Mouse (Mus musculus) heart, embryonic 15.5 days (tissue): ENCODE measurements around the gene Fkbp9. TPM values are rescaled to one million over a fixed set of nuclear protein-coding genes. Genes with fewer than 3 reads are reported as not detected.
"Not testable (repeated sequence)": the region's sequence is repeated elsewhere in the genome, so short reads cannot be mapped to it uniquely, and the experiment has no call there.

ENCODE experiments used
- ATAC-seq: fragments of 200-750 bp; cut with Nextera tagmentation; replicated peaks from 2 replicates; pipeline ENCODE4 v1.8.0; 2017; ENCODE audit warnings: low read depth, moderate TSS enrichment; ENCODE audit not compliant: insufficient number of reproducible peaks, insufficient read depth, low FRiP score
- H3K27ac ChIP-seq: fragments of 300-500 bp; sonication (generic); 2 replicates; pipeline ENCODE4 v1.5.1; 2015; ENCODE audit warnings: mild to moderate bottlenecking, inconsistent platforms
- H3K27me3 ChIP-seq: fragments of 300-500 bp; sonication (generic); 2 replicates; pipeline ENCODE4 v1.6.1; 2015; ENCODE audit warnings: inconsistent platforms
- H3K36me3 ChIP-seq: fragments of 300-500 bp; sonication (generic); 2 replicates; pipeline ENCODE4 v1.6.1; 2015; ENCODE audit warnings: mild to moderate bottlenecking, inconsistent platforms
- H3K4me1 ChIP-seq: fragments of 300-500 bp; sonication (generic); replicated peaks from 2 replicates; pipeline ENCODE4 v1.6.1; 2015; ENCODE audit warnings: inconsistent platforms
- H3K4me2 ChIP-seq: fragments of 300-500 bp; sonication (generic); 2 replicates; pipeline ENCODE4 v1.6.1; 2015; ENCODE audit warnings: inconsistent platforms, mild to moderate bottlenecking, moderate library complexity
- H3K4me3 ChIP-seq: fragments of 300-500 bp; sonication (generic); 2 replicates; pipeline ENCODE4 v1.5.1; 2015; ENCODE audit warnings: mild to moderate bottlenecking, inconsistent platforms
- H3K9ac ChIP-seq: fragments of 300-500 bp; sonication (generic); 2 replicates; pipeline ENCODE4 v1.6.1; 2015; ENCODE audit warnings: mild to moderate bottlenecking, inconsistent platforms
- H3K9me3 ChIP-seq: fragments of 300-500 bp; sonication (generic); replicated peaks from 2 replicates; pipeline ENCODE4 v1.6.1; 2016; ENCODE audit warnings: inconsistent platforms
- WGBS: fragments of 180-500 bp; shearing (Covaris S2); methylation state at CpG from one replicate; pipeline ENCODE4 v1.1.7; 2015; ENCODE audit warnings: mixed read lengths; 5-methylcytosine and 5-hydroxymethylcytosine counted together
- polyA plus RNA-seq: library from polyadenylated mRNA; unstranded; fragments of >200 nt; fragmentation: Nextera tagmentation; extraction: Ambion mirVana; gene quantifications from 2 replicates; pipeline ENCODE4 v1.2.1, GENCODE M21; 2015

Gene Fkbp9
- polyA plus RNA-seq, 1 experiment from 2014 or later: 129 TPM

GRCm38 (mm10) chr6:56843229-56843628 is 11.4 kb downstream of the Fkbp9 start:
- H3K9me3 ChIP-seq: no peaks in the 10 kb centered on the region
- no peak overlapping the region for H3K27ac ChIP-seq
- no peaks in the 10 kb centered on the region; the same call in 1 of the 2 replicates for H3K4me1 ChIP-seq
- no peak overlapping the region for H3K9ac ChIP-seq
- no peak overlapping the region for H3K4me3 ChIP-seq
- no peak for ATAC-seq
- 85% methylated on average over 3 of the region's 3 CpGs for WGBS
- H3K4me2 ChIP-seq: no peak overlapping the region
- H3K27me3 ChIP-seq: no peaks in the 10 kb centered on the region
- no peaks in the 10 kb centered on the region for H3K36me3 ChIP-seq

GRCm38 (mm10) chr6:56844365-56844764 is 12.5 kb downstream of the Fkbp9 start:
- WGBS: 64% methylated on average over 2 of the region's 2 CpGs
- no peak overlapping the region for H3K9ac ChIP-seq
- no peaks in the 10 kb centered on the region for H3K27me3 ChIP-seq
- H3K27ac ChIP-seq: no peak overlapping the region
- H3K4me2 ChIP-seq: no peak overlapping the region
- H3K9me3 ChIP-seq: no peaks in the 10 kb centered on the region
- H3K36me3 ChIP-seq: no peaks in the 10 kb centered on the region
- peaks cover 3% of the 10 kb centered on the region; the same call in 1 of the 2 replicates for H3K4me1 ChIP-seq
- no peak overlapping the region for H3K4me3 ChIP-seq
- no peak for ATAC-seq

GRCm38 (mm10) chr6:56848974-56849373 is 17.1 kb downstream of the Fkbp9 start:
- Histone ChIP-seq H3K36me3 (peaks cover 21% of the 10 kb centered on the region), H3K9me3 (no peaks in the 10 kb centered on the region), H3K27me3 (no peaks in the 10 kb centered on the region), H3K4me3 (no peak overlapping the region), H3K27ac (no peak overlapping the region), H3K4me2 (no peak overlapping the region), H3K9ac (no peak overlapping the region), H3K4me1 (peaks cover 6% of the 10 kb centered on the region; the same call in 1 of the 2 replicates)
- WGBS: 72% methylated on average over 3 of the region's 3 CpGs
- ATAC-seq: no peak

GRCm38 (mm10) chr6:56850315-56850714 is 18.5 kb downstream of the Fkbp9 start:
- Histone ChIP-seq H3K36me3 (peaks cover 28% of the 10 kb centered on the region), H3K27me3 (no peaks in the 10 kb centered on the region), H3K27ac (no peak overlapping the region), H3K9ac (no peak overlapping the region), H3K4me2 (no peak overlapping the region), H3K9me3 (no peaks in the 10 kb centered on the region), H3K4me3 (no peak overlapping the region), H3K4me1 (peaks cover 6% of the 10 kb centered on the region; the same call in 1 of the 2 replicates)
- WGBS: 55% methylated on average over 7 of the region's 7 CpGs
- ATAC-seq: no peak

GRCm38 (mm10) chr6:56854803-56855202 is 22.9 kb downstream of the Fkbp9 start:
- Histone ChIP-seq H3K27ac (no peak overlapping the region), H3K9ac (no peak overlapping the region), H3K4me1 (0 out of 2 replicates have a peak, but pooled peaks cover 3% of the 10 kb centered on the region), H3K4me3 (no peak overlapping the region), H3K27me3 (no peaks in the 10 kb centered on the region), H3K36me3 (peaks cover 41% of the 10 kb centered on the region), H3K9me3 (no peaks in the 10 kb centered on the region), H3K4me2 (no peak overlapping the region)
- WGBS: 95% methylated on average over 8 of the region's 8 CpGs
- no peak for ATAC-seq

- Histone ChIP-seq H3K36me3 (peaks cover 44% of the 10 kb centered on the region), H3K27ac (no peak overlapping the region), H3K27me3 (no peaks in the 10 kb centered on the region), H3K4me3 (no peak overlapping the region), H3K4me1 (no peaks in the 10 kb centered on the region; the same call in 1 of the 2 replicates), H3K9ac (no peak overlapping the region), H3K9me3 (no peaks in the 10 kb centered on the region), H3K4me2 (no peak overlapping the region)
- no peak for ATAC-seq
- WGBS: 83% methylated on average over 5 of the region's 5 CpGs
These were observed 24.9 kb downstream of the Fkbp9 start for GRCm38 (mm10) chr6:56856748-56857147.

GRCm38 (mm10) chr6:56860205-56860848 is 28.5 kb downstream of the Fkbp9 start:
- WGBS: 81% methylated on average over 8 of the region's 8 CpGs
- Histone ChIP-seq H3K36me3 (peaks cover 34% of the 10 kb centered on the region), H3K9me3 (no peaks in the 10 kb centered on the region)

GRCm38 (mm10) chr6:56866899-56867298 is 35.0 kb downstream of the Fkbp9 start:
- H3K4me3 ChIP-seq, H3K27me3 ChIP-seq, H3K27ac ChIP-seq, H3K9ac ChIP-seq, H3K9me3 ChIP-seq, ATAC-seq, H3K4me2 ChIP-seq, H3K4me1 ChIP-seq: not testable (repeated sequence)
- H3K36me3 ChIP-seq: peaks cover 13% of the 10 kb centered on the region
- WGBS: 92% methylated on average over 1 of the region's 1 CpGs

More at GRCm38 (mm10) chr6:56860205-56860848, 28.5 kb downstream of the Fkbp9 start:
- H3K27ac ChIP-seq: no peak overlapping the region
- no peak overlapping the region for H3K9ac ChIP-seq
- no peak overlapping the region for H3K4me3 ChIP-seq
- H3K4me1 ChIP-seq: no peaks in the 10 kb centered on the region; the same call in 1 of the 2 replicates
- ATAC-seq: no peak
- H3K4me2 ChIP-seq: no peak overlapping the region
- H3K27me3 ChIP-seq: no peaks in the 10 kb centered on the region

- 60% methylated on average over 8 of the region's 8 CpGs for WGBS
- Histone ChIP-seq H3K27me3 (no peaks in the 10 kb centered on the region), H3K27ac (no peak overlapping the region), H3K9me3 (no peaks in the 10 kb centered on the region), H3K36me3 (peaks cover 4% of the 10 kb centered on the region), H3K4me3 (no peak overlapping the region), H3K4me2 (no peak overlapping the region), H3K9ac (no peak overlapping the region), H3K4me1 (peaks cover 3% of the 10 kb centered on the region)
- ATAC-seq: no peak
These were observed 36.7 kb downstream of the Fkbp9 start for GRCm38 (mm10) chr6:56868565-56868964.

GRCm38 (mm10) chr6:56870027-56870426 is 38.2 kb downstream of the Fkbp9 start:
- 34% methylated on average over 2 of the region's 2 CpGs for WGBS
- H3K27me3 ChIP-seq: no peaks in the 10 kb centered on the region

GRCm38 (mm10) chr6:56876870-56877269 is 45.0 kb downstream of the Fkbp9 start:
- no peak overlapping the region for H3K4me3 ChIP-seq
- no peak overlapping the region for H3K27ac ChIP-seq
- no peak overlapping the region for H3K9ac ChIP-seq
- ATAC-seq: no peak
- H3K4me2 ChIP-seq: no peak overlapping the region
- H3K27me3 ChIP-seq: no peaks in the 10 kb centered on the region
- peaks cover 16% of the 10 kb centered on the region for H3K4me1 ChIP-seq
- WGBS: 52% methylated on average over 4 of the region's 4 CpGs
- peaks cover 21% of the 10 kb centered on the region for H3K36me3 ChIP-seq
- H3K9me3 ChIP-seq: no peaks in the 10 kb centered on the region

More at GRCm38 (mm10) chr6:56870027-56870426, 38.2 kb downstream of the Fkbp9 start:
- Histone ChIP-seq H3K9ac (no peak overlapping the region), H3K4me2 (no peak overlapping the region), H3K4me3 (no peak overlapping the region), H3K4me1 (peaks cover 3% of the 10 kb centered on the region), H3K9me3 (no peaks in the 10 kb centered on the region), H3K36me3 (peaks cover 8% of the 10 kb centered on the region), H3K27ac (no peak overlapping the region)
- no peak for ATAC-seq

- Histone ChIP-seq H3K4me1 (peaks cover 16% of the 10 kb centered on the region), H3K4me2 (no peak overlapping the region), H3K9me3 (no peaks in the 10 kb centered on the region), H3K27me3 (no peaks in the 10 kb centered on the region), H3K36me3 (peaks cover 25% of the 10 kb centered on the region), H3K27ac (peak overlapping the region; percentile 44), H3K4me3 (no peak overlapping the region), H3K9ac (no peak overlapping the region)
- 86% methylated on average over 8 of the region's 8 CpGs for WGBS
- no peak for ATAC-seq
These were observed 46.1 kb downstream of the Fkbp9 start for GRCm38 (mm10) chr6:56877985-56878384.
